Mouse (Mus musculus) heart, embryonic 14.5 days (tissue): ENCODE data around the gene Ncf1. TPM values are rescaled to one million over a fixed set of nuclear protein-coding genes. Genes with fewer than 3 reads are reported as not detected.

ENCODE experiments used
- ATAC-seq: fragments of 200-750 bp; cut with Nextera tagmentation; 2 replicates; pipeline ENCODE4 v1.8.0; 2017; ENCODE audit warnings: low read depth, moderate TSS enrichment; ENCODE audit not compliant: insufficient number of reproducible peaks, insufficient read depth, low FRiP score
- H3K27ac ChIP-seq, 2 experiments: fragments of 200-500 bp in 1 of 2; fragments of 300-500 bp in 1 of 2; sonication (generic) in 1 of 2; replicated peaks in 1 of 2; 2 replicates each; pipeline ENCODE4 v1.5.1; 2012 to 2014; ENCODE audit warnings: low read depth in 2 of 2, low read length in 2 of 2, control low read depth in 1 of 2, mild to moderate bottlenecking in 1 of 2, mixed read lengths in 1 of 2; ENCODE audit not compliant: control insufficient read depth in 1 of 2, insufficient read depth in 1 of 2
- H3K27me3 ChIP-seq: fragments of 300-500 bp; sonication (generic); 2 replicates; pipeline ENCODE4 v1.6.1; 2014; ENCODE audit warnings: mild to moderate bottlenecking, low read length, control low read depth; ENCODE audit not compliant: control insufficient read depth, insufficient read depth
- H3K36me3 ChIP-seq: fragments of 300-500 bp; sonication (generic); 2 replicates; pipeline ENCODE4 v1.6.1; 2014; ENCODE audit warnings: mild to moderate bottlenecking, control low read depth, low read length, mixed read lengths; ENCODE audit not compliant: control insufficient read depth, insufficient read depth
- H3K4me1 ChIP-seq, 2 experiments: fragments of 200-500 bp in 1 of 2; fragments of 300-500 bp in 1 of 2; sonication (generic) in 1 of 2; 2 replicates each; pipeline ENCODE4 v1.6.1; 2012 to 2014; ENCODE audit warnings: low read length in 2 of 2, control low read depth in 1 of 2, mixed read lengths in 1 of 2; ENCODE audit not compliant: control insufficient read depth in 2 of 2, insufficient read depth in 2 of 2
- H3K4me2 ChIP-seq: fragments of 300-500 bp; sonication (generic); 2 replicates; pipeline ENCODE4 v1.6.1; 2014; ENCODE audit warnings: mild to moderate bottlenecking, low read length
- H3K4me3 ChIP-seq, 2 experiments: fragments of 200-500 bp in 1 of 2; fragments of 300-500 bp in 1 of 2; sonication (generic) in 1 of 2; 2 replicates each; pipeline ENCODE4 v1.5.1; 2012 to 2014; ENCODE audit warnings: low read length in 2 of 2, mild to moderate bottlenecking in 2 of 2, control low read depth in 1 of 2, low read depth in 1 of 2, moderate library complexity in 1 of 2; ENCODE audit not compliant: control insufficient read depth in 1 of 2, insufficient read depth in 1 of 2
- H3K9ac ChIP-seq: fragments of 300-500 bp; sonication (generic); 2 replicates; pipeline ENCODE4 v1.6.1; 2014; ENCODE audit warnings: mild to moderate bottlenecking, low read length
- H3K9me3 ChIP-seq: fragments of 300-500 bp; sonication (generic); 2 replicates; pipeline ENCODE4 v1.6.1; 2016; ENCODE audit warnings: low read length, control low read depth; ENCODE audit not compliant: control insufficient read depth
- WGBS: fragments of 180-500 bp; shearing (Covaris S2); extraction: QIAGEN DNeasy Blood & Tissue Kit; methylation state at CpG from one replicate; pipeline ENCODE4 v1.1.7; 2014; 5-methylcytosine and 5-hydroxymethylcytosine counted together
- polyA plus RNA-seq: library from polyadenylated mRNA; unstranded; fragments of >200 nt; fragmentation: Nextera tagmentation; extraction: Ambion mirVana; gene quantifications from 2 replicates; pipeline ENCODE4 v1.2.1, GENCODE M21; 2014

The Ncf1 gene
- polyA plus RNA-seq, 1 experiment from 2014 or later, result 3.0 TPM

- no peak overlapping the region for H3K4me3 ChIP-seq
- no peak for ATAC-seq
- peak overlapping the region; percentile 21 to 90; a peak in 1 of 4 replicates for H3K27ac ChIP-seq
- no peaks in the 10 kb centered on the region for H3K9me3 ChIP-seq
- no peaks in the 10 kb centered on the region for H3K27me3 ChIP-seq
- peak overlapping the region; percentile 83 for H3K4me2 ChIP-seq
- H3K9ac ChIP-seq, result peak overlapping the region; percentile 83; the same call in 1 of the 2 replicates
- no peaks in the 10 kb centered on the region for H3K36me3 ChIP-seq
- peaks cover 10 to 11% of the 10 kb centered on the region in 2 experiments for H3K4me1 ChIP-seq
- 46% methylated on average over 4 of the region's 4 CpGs for WGBS
Observed at GRCm38 (mm10) chr5:134182735-134183134, 46.7 kb downstream of the Ncf1 start.

DNA sequence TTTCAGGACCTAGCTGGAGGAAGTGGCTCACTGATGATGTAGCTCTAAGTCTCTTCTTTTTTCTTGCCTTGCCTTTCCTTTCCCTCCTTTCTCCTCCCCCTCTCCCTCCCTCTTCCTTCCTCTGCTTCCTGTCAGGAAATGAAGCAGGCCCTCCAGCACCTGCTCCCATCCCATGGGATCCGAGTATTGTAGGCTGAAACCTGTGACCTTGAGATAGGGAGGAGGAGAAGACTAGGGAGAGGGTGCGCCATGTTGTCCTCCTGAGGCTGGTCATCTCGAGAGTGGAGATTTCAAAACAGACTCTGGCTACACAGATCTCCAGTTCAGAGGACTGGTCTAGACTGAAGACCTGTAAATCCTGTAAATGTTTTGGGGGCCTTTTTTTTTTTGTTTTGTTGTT, 47.3 kb downstream of the Ncf1 start:
- Histone ChIP-seq H3K9ac (no peak overlapping the region), H3K36me3 (no peaks in the 10 kb centered on the region), H3K4me1 (peaks cover 10 to 11% of the 10 kb centered on the region in 2 experiments), H3K4me3 (no peak overlapping the region), H3K27me3 (no peaks in the 10 kb centered on the region), H3K27ac (0 out of 4 replicates have a peak overlapping the region, but pooled peaks of 1 of the 2 experiments have one; percentile 28), H3K9me3 (no peaks in the 10 kb centered on the region), H3K4me2 (no peak overlapping the region)
- WGBS, result 54% methylated on average over 3 of the region's 3 CpGs
- no peak for ATAC-seq

DNA sequence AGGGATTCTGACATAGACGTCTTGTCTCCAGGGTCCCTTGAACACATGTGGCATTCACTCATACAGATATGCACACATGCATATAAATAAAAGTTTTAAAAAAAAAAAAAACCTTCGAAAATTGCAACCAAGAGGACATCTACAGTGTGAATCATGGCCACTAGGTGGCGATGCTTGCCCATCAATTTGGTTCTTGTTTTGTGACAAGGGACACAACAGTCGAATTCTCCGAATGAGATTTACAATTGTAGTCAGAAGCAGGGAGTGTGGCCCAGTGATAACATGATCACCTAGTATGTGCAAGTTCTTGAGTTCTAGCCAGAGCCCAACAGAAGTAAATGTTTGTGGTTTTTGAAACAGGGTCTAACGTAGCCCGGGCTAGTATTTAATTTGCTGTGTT, 49.6 kb downstream of the Ncf1 start:
- no peak overlapping the region for H3K4me2 ChIP-seq
- no peaks in the 10 kb centered on the region for H3K9me3 ChIP-seq
- ATAC-seq, result no peak
- no peaks in the 10 kb centered on the region for H3K36me3 ChIP-seq
- no peak overlapping the region for H3K9ac ChIP-seq
- no peak overlapping the region for H3K4me3 ChIP-seq
- no peaks in the 10 kb centered on the region for H3K27me3 ChIP-seq
- H3K4me1 ChIP-seq, result peaks cover 16 to 17% of the 10 kb centered on the region in 2 experiments
- 25% methylated on average over 7 of the region's 7 CpGs for WGBS
- H3K27ac ChIP-seq, result no peak overlapping the region

- peaks cover 14 to 16% of the 10 kb centered on the region in 2 experiments for H3K4me1 ChIP-seq
- H3K27me3 ChIP-seq, result no peaks in the 10 kb centered on the region
- peaks cover 3% of the 10 kb centered on the region; the same call in 1 of the 2 replicates for H3K36me3 ChIP-seq
- H3K4me3 ChIP-seq, result no peak overlapping the region
- WGBS, result 66% methylated on average over 7 of the region's 7 CpGs
- ATAC-seq, result no peak
- no peak overlapping the region for H3K9ac ChIP-seq
- no peak overlapping the region for H3K27ac ChIP-seq
- no peak overlapping the region for H3K4me2 ChIP-seq
- no peaks in the 10 kb centered on the region for H3K9me3 ChIP-seq
Observed at GRCm38 (mm10) chr5:134178536-134178935, 50.9 kb downstream of the Ncf1 start.

GRCm38 (mm10) chr5:134176169-134176881, 53.1 kb downstream of the Ncf1 start, which contains the start of gene Rcc1l:
Gene Rcc1l, minus strand, starts transcription at chr5:134176774.
- peak within 1 kb of the TSS; percentile 81 for H3K9ac ChIP-seq
- peak; percentile 86 for ATAC-seq

DNA sequence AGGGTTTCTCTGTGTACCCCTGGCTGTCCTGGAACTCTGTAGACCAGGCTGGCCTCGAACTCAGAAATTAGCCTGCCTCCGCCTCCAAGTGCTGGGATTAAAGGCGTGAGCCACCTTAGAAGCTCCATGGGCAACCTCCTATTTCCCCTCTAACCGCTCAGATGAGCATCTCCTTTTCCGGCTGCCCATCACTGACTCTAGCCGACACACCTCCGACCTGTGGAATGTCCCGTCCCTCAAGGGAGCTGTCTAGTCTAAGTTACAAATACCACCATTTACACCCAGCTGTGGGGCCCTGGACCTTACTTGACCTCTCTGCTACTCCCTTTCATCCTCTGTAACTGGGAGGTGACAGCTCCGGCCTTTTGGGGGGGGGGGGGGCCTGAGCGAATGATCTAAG, 53.7 kb downstream of the Ncf1 start:
- H3K36me3 ChIP-seq, result peaks cover 19% of the 10 kb centered on the region

More at GRCm38 (mm10) chr5:134176169-134176881, 53.1 kb downstream of the Ncf1 start, which contains the start of gene Rcc1l:
- Histone ChIP-seq H3K4me1 (peaks cover 6 to 8% of the 10 kb centered on the region in 2 experiments), H3K27ac (peak within 1 kb of the TSS; percentile 78 to 82), H3K4me2 (peak within 1 kb of the TSS; percentile 86), H3K27me3 (no peaks in the 10 kb centered on the region), H3K36me3 (peaks cover 13% of the 10 kb centered on the region), H3K4me3 (peak within 1 kb of the TSS; percentile 91 to 95), H3K9me3 (no peaks in the 10 kb centered on the region)
- under 1% methylated on average over 72 of the region's 72 CpGs for WGBS

DNA sequence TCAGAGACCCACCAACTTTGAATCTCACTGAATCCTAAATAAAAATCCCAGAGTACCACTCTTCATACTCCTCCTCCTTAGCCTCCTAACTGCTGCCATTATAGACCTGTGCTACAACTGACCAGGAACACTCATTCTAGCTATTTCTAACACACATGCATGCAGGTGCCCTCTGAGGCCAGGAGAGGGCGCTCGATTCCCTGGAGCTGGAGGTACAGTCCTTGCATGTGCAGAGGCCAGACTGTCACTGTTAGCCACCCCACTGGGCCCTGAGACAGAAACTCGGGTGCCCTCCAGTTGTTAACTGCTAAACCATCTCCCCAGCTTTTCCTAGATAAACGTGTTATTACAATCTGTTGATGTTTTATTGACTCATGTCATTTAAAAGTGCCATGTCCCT, 56.2 kb downstream of the Ncf1 start:
- H3K27ac ChIP-seq, result no peak overlapping the region
- H3K36me3 ChIP-seq, result peaks cover 34% of the 10 kb centered on the region
- no peaks in the 10 kb centered on the region for H3K9me3 ChIP-seq
- H3K4me1 ChIP-seq, result peaks cover 6 to 8% of the 10 kb centered on the region in 2 experiments
- ATAC-seq, result no peak
- no peak overlapping the region for H3K4me3 ChIP-seq
- 51% methylated on average over 4 of the region's 4 CpGs for WGBS
- no peak overlapping the region for H3K9ac ChIP-seq
- H3K27me3 ChIP-seq, result no peaks in the 10 kb centered on the region
- H3K4me2 ChIP-seq, result no peak overlapping the region

More for the DNA sequence above, 53.7 kb downstream of the Ncf1 start:
- WGBS, result 14% methylated on average over 10 of the region's 10 CpGs
- Histone ChIP-seq H3K4me3 (peak overlapping the region; percentile 91 to 95), H3K4me1 (peaks cover 6 to 8% of the 10 kb centered on the region in 2 experiments), H3K27ac (peak overlapping the region; percentile 78 to 82), H3K4me2 (peak overlapping the region; percentile 86), H3K9ac (peak overlapping the region; percentile 81), H3K9me3 (no peaks in the 10 kb centered on the region), H3K27me3 (no peaks in the 10 kb centered on the region)
- ATAC-seq, result no peak
